Mouse (Mus musculus): Measurements from ENCODE around the gene Ankrd11. TPM values are rescaled to one million over a fixed set of nuclear protein-coding genes. Genes with fewer than 3 reads are reported as not detected.

Ankrd11 gene
- polyA plus RNA-seq, 1 experiment from 2014 or later, result 94.4 TPM

- ATAC-seq (replicated peaks; ENCODE audit: low FRiP score) (no peak), DNase-seq (ENCODE audit: low spot score) (no peak)
- no peak overlapping the region for H3K4me2 ChIP-seq (ENCODE audit: low read depth, low read length, severe bottlenecking)
- no peaks in the 10 kb centered on the region for H3K4me1 ChIP-seq (replicated peaks; ENCODE audit: control insufficient read depth, insufficient read depth, low read length)
- no peak overlapping the region for H3K9ac ChIP-seq (ENCODE audit: low read length)
- no peak overlapping the region for H3K4me3 ChIP-seq (ENCODE audit: low read depth, low read length)
- H3K36me3 ChIP-seq (ENCODE audit: control insufficient read depth, insufficient read depth, low read length), result no peaks in the 10 kb centered on the region
- no peaks in the 10 kb centered on the region for H3K9me3 ChIP-seq (ENCODE audit: control insufficient read depth, low read length)
- no peak overlapping the region for H3K27ac ChIP-seq (ENCODE audit: low read depth, low read length)
- no peaks in the 10 kb centered on the region for H3K27me3 ChIP-seq (ENCODE audit: control insufficient read depth, insufficient read depth, low read length)
Measured at GRCm38 (mm10) chr8:122955195-122955594, 86.9 kb downstream of the Ankrd11 start.

- Histone ChIP-seq H3K4me3 (ENCODE audit: low read depth, low read length) (no peak overlapping the region), H3K9me3 (ENCODE audit: control insufficient read depth, low read length) (no peaks in the 10 kb centered on the region), H3K27ac (ENCODE audit: low read depth, low read length) (no peak overlapping the region), H3K27me3 (ENCODE audit: control insufficient read depth, insufficient read depth, low read length) (no peaks in the 10 kb centered on the region), H3K4me1 (replicated peaks; ENCODE audit: control insufficient read depth, insufficient read depth, low read length) (no peaks in the 10 kb centered on the region), H3K9ac (ENCODE audit: low read length) (no peak overlapping the region), H3K36me3 (ENCODE audit: control insufficient read depth, insufficient read depth, low read length) (no peaks in the 10 kb centered on the region), H3K4me2 (ENCODE audit: low read depth, low read length, severe bottlenecking) (no peak overlapping the region)
- 83% methylated on average over 3 of the region's 3 CpGs for WGBS
- ATAC-seq (replicated peaks; ENCODE audit: low FRiP score) (no peak), DNase-seq (ENCODE audit: low spot score) (no peak)
Measured at GRCm38 (mm10) chr8:122954090-122954799, 87.8 kb downstream of the Ankrd11 start.

GRCm38 (mm10) chr8:122953028-122953427, 89.0 kb downstream of the Ankrd11 start:
- no peaks in the 10 kb centered on the region for H3K9me3 ChIP-seq (ENCODE audit: control insufficient read depth, low read length)
- H3K4me1 ChIP-seq (replicated peaks; ENCODE audit: control insufficient read depth, insufficient read depth, low read length), result no peaks in the 10 kb centered on the region
- H3K4me2 ChIP-seq (ENCODE audit: low read depth, low read length, severe bottlenecking), result no peak overlapping the region

GRCm38 (mm10) chr8:122951456-122951855, 90.6 kb downstream of the Ankrd11 start:
- Histone ChIP-seq H3K9me3 (ENCODE audit: control insufficient read depth, low read length) (no peaks in the 10 kb centered on the region), H3K36me3 (ENCODE audit: control insufficient read depth, insufficient read depth, low read length) (no peaks in the 10 kb centered on the region), H3K27me3 (ENCODE audit: control insufficient read depth, insufficient read depth, low read length) (no peaks in the 10 kb centered on the region), H3K4me3 (ENCODE audit: low read depth, low read length) (no peak overlapping the region), H3K4me1 (replicated peaks; ENCODE audit: control insufficient read depth, insufficient read depth, low read length) (no peaks in the 10 kb centered on the region), H3K9ac (ENCODE audit: low read length) (no peak overlapping the region), H3K4me2 (ENCODE audit: low read depth, low read length, severe bottlenecking) (no peak overlapping the region), H3K27ac (ENCODE audit: low read depth, low read length) (no peak overlapping the region)
- ATAC-seq (replicated peaks; ENCODE audit: low FRiP score), result no peak
- DNase-seq (ENCODE audit: low spot score), result no peak
- WGBS, result 91% methylated on average over 5 of the region's 5 CpGs

More at GRCm38 (mm10) chr8:122953028-122953427, 89.0 kb downstream of the Ankrd11 start:
- 94% methylated on average over 6 of the region's 6 CpGs for WGBS
- no peak for DNase-seq (ENCODE audit: low spot score)
- no peak for ATAC-seq (replicated peaks; ENCODE audit: low FRiP score)
- no peak overlapping the region for H3K27ac ChIP-seq (ENCODE audit: low read depth, low read length)
- no peak overlapping the region for H3K4me3 ChIP-seq (ENCODE audit: low read depth, low read length)
- H3K36me3 ChIP-seq (ENCODE audit: control insufficient read depth, insufficient read depth, low read length), result no peaks in the 10 kb centered on the region
- no peak overlapping the region for H3K9ac ChIP-seq (ENCODE audit: low read length)
- H3K27me3 ChIP-seq (ENCODE audit: control insufficient read depth, insufficient read depth, low read length), result no peaks in the 10 kb centered on the region

GRCm38 (mm10) chr8:122949701-122950100, 92.4 kb downstream of the Ankrd11 start:
- H3K9ac ChIP-seq (ENCODE audit: low read length), result no peak overlapping the region
- WGBS, result 89% methylated on average over 5 of the region's 5 CpGs
- H3K4me3 ChIP-seq (ENCODE audit: low read depth, low read length), result no peak overlapping the region
- H3K27ac ChIP-seq (ENCODE audit: low read depth, low read length), result no peak overlapping the region
- H3K4me1 ChIP-seq (replicated peaks; ENCODE audit: control insufficient read depth, insufficient read depth, low read length), result no peaks in the 10 kb centered on the region
- H3K27me3 ChIP-seq (ENCODE audit: control insufficient read depth, insufficient read depth, low read length), result no peaks in the 10 kb centered on the region
- H3K9me3 ChIP-seq (ENCODE audit: control insufficient read depth, low read length), result no peaks in the 10 kb centered on the region
- ATAC-seq (replicated peaks; ENCODE audit: low FRiP score) (no peak), DNase-seq (ENCODE audit: low spot score) (no peak)
- no peaks in the 10 kb centered on the region for H3K36me3 ChIP-seq (ENCODE audit: control insufficient read depth, insufficient read depth, low read length)
- no peak overlapping the region for H3K4me2 ChIP-seq (ENCODE audit: low read depth, low read length, severe bottlenecking)

GRCm38 (mm10) chr8:122945775-122946174, 96.3 kb downstream of the Ankrd11 start:
- 81% methylated on average over 2 of the region's 2 CpGs for WGBS

GRCm38 (mm10) chr8:122942803-122943713, 99.0 kb downstream of the Ankrd11 start:
- WGBS, result 82% methylated on average over 9 of the region's 9 CpGs
- H3K9ac ChIP-seq (ENCODE audit: low read length), result no peak overlapping the region
- no peak for ATAC-seq (replicated peaks; ENCODE audit: low FRiP score)

More at GRCm38 (mm10) chr8:122945775-122946174, 96.3 kb downstream of the Ankrd11 start:
- H3K4me1 ChIP-seq (replicated peaks; ENCODE audit: control insufficient read depth, insufficient read depth, low read length), result no peaks in the 10 kb centered on the region
- no peak overlapping the region for H3K4me2 ChIP-seq (ENCODE audit: low read depth, low read length, severe bottlenecking)
- H3K9me3 ChIP-seq (ENCODE audit: control insufficient read depth, low read length), result no peaks in the 10 kb centered on the region
- H3K27me3 ChIP-seq (ENCODE audit: control insufficient read depth, insufficient read depth, low read length), result no peaks in the 10 kb centered on the region
- DNase-seq (ENCODE audit: low spot score), result no peak
- no peaks in the 10 kb centered on the region for H3K36me3 ChIP-seq (ENCODE audit: control insufficient read depth, insufficient read depth, low read length)
- no peak for ATAC-seq (replicated peaks; ENCODE audit: low FRiP score)
- no peak overlapping the region for H3K9ac ChIP-seq (ENCODE audit: low read length)
- H3K27ac ChIP-seq (ENCODE audit: low read depth, low read length), result no peak overlapping the region
- H3K4me3 ChIP-seq (ENCODE audit: low read depth, low read length), result no peak overlapping the region

GRCm38 (mm10) chr8:122938591-122938990, 103.5 kb downstream of the Ankrd11 start:
- ATAC-seq (replicated peaks; ENCODE audit: low FRiP score) (no peak), DNase-seq (ENCODE audit: low spot score) (no peak)
- Histone ChIP-seq H3K27ac (ENCODE audit: low read depth, low read length) (0 out of 2 replicates have a peak overlapping the region, but pooled peaks have one; percentile 25), H3K4me2 (ENCODE audit: low read depth, low read length, severe bottlenecking) (no peak overlapping the region), H3K36me3 (ENCODE audit: control insufficient read depth, insufficient read depth, low read length) (no peaks in the 10 kb centered on the region), H3K9me3 (ENCODE audit: control insufficient read depth, low read length) (no peaks in the 10 kb centered on the region), H3K27me3 (ENCODE audit: control insufficient read depth, insufficient read depth, low read length) (no peaks in the 10 kb centered on the region), H3K4me3 (ENCODE audit: low read depth, low read length) (no peak overlapping the region), H3K9ac (ENCODE audit: low read length) (no peak overlapping the region), H3K4me1 (replicated peaks; ENCODE audit: control insufficient read depth, insufficient read depth, low read length) (no peaks in the 10 kb centered on the region; the same call in 1 of the 2 replicates)
- 62% methylated on average over 4 of the region's 4 CpGs for WGBS

More at GRCm38 (mm10) chr8:122942803-122943713, 99.0 kb downstream of the Ankrd11 start:
- no peaks in the 10 kb centered on the region for H3K9me3 ChIP-seq (ENCODE audit: control insufficient read depth, low read length)
- no peak overlapping the region for H3K4me2 ChIP-seq (ENCODE audit: low read depth, low read length, severe bottlenecking)
- no peak for DNase-seq (ENCODE audit: low spot score)
- no peak overlapping the region for H3K27ac ChIP-seq (ENCODE audit: low read depth, low read length)
- no peaks in the 10 kb centered on the region for H3K27me3 ChIP-seq (ENCODE audit: control insufficient read depth, insufficient read depth, low read length)
- no peaks in the 10 kb centered on the region; the same call in 1 of the 2 replicates for H3K4me1 ChIP-seq (replicated peaks; ENCODE audit: control insufficient read depth, insufficient read depth, low read length)
- H3K4me3 ChIP-seq (ENCODE audit: low read depth, low read length), result no peak overlapping the region
- H3K36me3 ChIP-seq (ENCODE audit: control insufficient read depth, insufficient read depth, low read length), result no peaks in the 10 kb centered on the region
